Mouse (Mus musculus) megakaryocyte, embryonic 14.5 days (primary cell): ENCODE results near the gene Ranbp3.

ENCODE experiments used
- FLI1 ChIP-seq: IDR thresholded peaks from 2 replicates; pipeline ENCODE4 v1.6.1; 2012; ENCODE audit warnings: low read length, inconsistent platforms, mixed read lengths
- GATA1 ChIP-seq: IDR thresholded peaks from 3 replicates; pipeline ENCODE4 v1.6.1; 2012; ENCODE audit warnings: mixed read lengths, low read length, inconsistent platforms, borderline replicate concordance

GRCm38 (mm10) chr17:56757416-56758123, 84.5 kb downstream of the Ranbp3 start, which contains the start of gene Nrtn:
- TF ChIP-seq GATA1 (no peak), FLI1 (no peak)
